In genomic region chr4:45183818-45184520, GRCm38 (mm10) we compare ENCODE assay signal across 8 mouse cellular contexts. TPM values are rescaled to one million over a fixed set of nuclear protein-coding genes. Genes with fewer than 3 reads are reported as not detected.
A peak's percentile ranks its signal among the peaks of the same experiment; 100 is the strongest.
DNase-seq lines count a peak whose midpoint lies in the region; ATAC-seq and TF ChIP-seq lines count a peak whose summit lies in the region.

No protein-coding gene starts in this region.

- no peaks in the 10 kb centered on the region for H3K79me2 ChIP-seq in C2C12 (ENCODE audit: control insufficient read depth, insufficient read depth)

- peak; percentile 76 for DNase-seq in heart, adult 11 months
- DNase-seq in heart, postnatal 36 days: no peak
- peak; percentile 16 for DNase-seq in forebrain, embryonic 10.5 days (ENCODE audit: extremely low spot score, low spot score)
- DNase-seq in gastrocnemius, postnatal 10 days: no peak
- DNase-seq in gastrocnemius, adult 8-10 months (ENCODE audit: low spot score in 2 of 2): no peak

- ATAC-seq in limb, embryonic 15.5 days (ENCODE audit: insufficient number of reproducible peaks, low FRiP score, low TSS enrichment, low read depth): 0 out of 2 replicates have a peak, but pooled peaks have one; percentile 9
- ATAC-seq in stomach, embryonic 15.5 days (ENCODE audit: insufficient read depth, low FRiP score, low read depth): peak; percentile 44; the same call in 1 of the 2 replicates

- no peaks in the 10 kb centered on the region for H3K36me3 ChIP-seq in C2C12 (ENCODE audit: control insufficient read depth, insufficient read depth)
- no peaks in the 10 kb centered on the region for H3K36me3 ChIP-seq in forebrain, embryonic 10.5 days (replicated peaks)
- H3K36me3 ChIP-seq in limb, embryonic 15.5 days: no peaks in the 10 kb centered on the region
- H3K36me3 ChIP-seq in stomach, embryonic 15.5 days: no peaks in the 10 kb centered on the region

- H3K27ac ChIP-seq in forebrain, embryonic 10.5 days: peak overlapping the region; percentile 84
- H3K27ac ChIP-seq in limb, embryonic 15.5 days: no peak overlapping the region
- no peak overlapping the region for H3K27ac ChIP-seq in stomach, embryonic 15.5 days

- peak overlapping the region; percentile 99 for H3K4me2 ChIP-seq in limb, embryonic 15.5 days
- peak overlapping the region; percentile 100 for H3K4me2 ChIP-seq in stomach, embryonic 15.5 days

- intact Hi-C loops in heart, postnatal 36 days (cut with DNase I): no loop called here

- no peaks in the 10 kb centered on the region for H3K79me3 ChIP-seq in C2C12 (ENCODE audit: low read depth)

- TF ChIP-seq CTCF in C2C12 (IDR thresholded peaks at IDR 0.05; ENCODE audit: control insufficient read depth, insufficient read depth, insufficient read length): no peak

- peak overlapping the region; percentile 31 for H3K4me3 ChIP-seq in C2C12 (ENCODE audit: insufficient read depth, poor library complexity, severe bottlenecking)
- H3K4me3 ChIP-seq in forebrain, embryonic 10.5 days: peak overlapping the region; percentile 76
- peak overlapping the region; percentile 65 for H3K4me3 ChIP-seq in limb, embryonic 15.5 days
- peak overlapping the region; percentile 61 for H3K4me3 ChIP-seq in stomach, embryonic 15.5 days (replicated peaks)

- peak overlapping the region; percentile 42 for H3ac ChIP-seq in C2C12 (ENCODE audit: control insufficient read depth, insufficient read length, low read depth)

- peaks cover 18% of the 10 kb centered on the region for H3K4me1 ChIP-seq in forebrain, embryonic 10.5 days
- peaks cover 18% of the 10 kb centered on the region for H3K4me1 ChIP-seq in limb, embryonic 15.5 days
- peaks cover 13% of the 10 kb centered on the region; the same call in 1 of the 2 replicates for H3K4me1 ChIP-seq in stomach, embryonic 15.5 days

- no peaks in the 10 kb centered on the region for H3K9me3 ChIP-seq in forebrain, embryonic 10.5 days
- H3K9me3 ChIP-seq in limb, embryonic 15.5 days: no peaks in the 10 kb centered on the region
- no peaks in the 10 kb centered on the region for H3K9me3 ChIP-seq in stomach, embryonic 15.5 days

- H3K9ac ChIP-seq in limb, embryonic 15.5 days: 0 out of 2 replicates have a peak overlapping the region, but pooled peaks have one; percentile 66
- 0 out of 2 replicates have a peak overlapping the region, but pooled peaks have one; percentile 45 for H3K9ac ChIP-seq in stomach, embryonic 15.5 days

- no peaks in the 10 kb centered on the region for H3K27me3 ChIP-seq in C2C12 (ENCODE audit: control insufficient read depth, insufficient read depth, insufficient read length)
- peaks cover 65% of the 10 kb centered on the region for H3K27me3 ChIP-seq in forebrain, embryonic 10.5 days (ENCODE audit: poor library complexity, severe bottlenecking)
- H3K27me3 ChIP-seq in limb, embryonic 15.5 days: peaks cover 42% of the 10 kb centered on the region
- H3K27me3 ChIP-seq in stomach, embryonic 15.5 days (replicated peaks): peaks cover 21% of the 10 kb centered on the region; the same call in 1 of the 2 replicates

- WGBS in forebrain, embryonic 10.5 days: 27% methylated on average over 13 of the region's 13 CpGs
- 27% methylated on average over 13 of the region's 13 CpGs for WGBS in limb, embryonic 15.5 days
- 31% methylated on average over 13 of the region's 13 CpGs for WGBS in stomach, embryonic 15.5 days

TF ChIP-seq in C2C12, 6 proteins besides CTCF, POLR2A, EP300 and RAD21:
- TF ChIP-seq MYOG (IDR thresholded peaks at IDR 0.05; ENCODE audit: control insufficient read depth, extremely low read depth, insufficient read length): no peak
- no peak for TF ChIP-seq USF1 (IDR thresholded peaks at IDR 0.05; ENCODE audit: low read depth)
- TF ChIP-seq CEBPB (IDR thresholded peaks at IDR 0.05; ENCODE audit: low read depth): no peak
- no peak for TF ChIP-seq FOSL1 (IDR thresholded peaks at IDR 0.05; ENCODE audit: insufficient read depth, low read length, poor library complexity, severe bottlenecking)
- no peak for TF ChIP-seq MAX (IDR thresholded peaks at IDR 0.05)
- TF ChIP-seq MYOD1 (IDR thresholded peaks at IDR 0.05; ENCODE audit: control insufficient read depth, insufficient read length, low read depth): no peak

RNA-seq across cellular contexts. Expression of gene Frmpd1, which starts 0.7 kb away (rescaled TPM):
- total RNA-seq in heart, postnatal 36 days (2021): under 1 TPM; 0.22 to 0.67 TPM
- 9.7 TPM for polyA plus RNA-seq in C2C12 (2012; fragmentation: generic; extraction: Trizol)
- polyA plus RNA-seq in forebrain, embryonic 10.5 days (2016; fragmentation: Nextera tagmentation; extraction: Ambion mirVana): 0.52 and 0.58 TPM in 2 replicates
- polyA plus RNA-seq in limb, embryonic 15.5 days (2015; fragmentation: Nextera tagmentation; extraction: Ambion mirVana): 3.4 and 3.6 TPM in 2 replicates
- polyA plus RNA-seq in stomach, embryonic 15.5 days (2015; fragmentation: Nextera tagmentation; extraction: Ambion mirVana): 0.74 and 0.84 TPM in 2 replicates
- total RNA-seq in gastrocnemius, postnatal 10 days (2021): 1 to 10 TPM; 3.6 to 3.9 TPM
- under 1 TPM in 1 of 4 experiments, not detected in 3; 0.04 TPM for total RNA-seq in gastrocnemius, adult 8-10 months (2022)

Comparison
In these comparisons a context has a peak if more than half of its experiments do, and no peak if none do; other contexts are left out.
1. DNase-seq: peak in heart, adult 11 months (single experiment) and forebrain, embryonic 10.5 days (single experiment); none in heart, postnatal 36 days (0 of 2), gastrocnemius, postnatal 10 days (single experiment) and gastrocnemius, adult 8-10 months (0 of 2).
2. Peak in every context shown above with its lines, with median percentiles within 50 percentile points of each other: H3K4me3 ChIP-seq.